Mouse (Mus musculus): ENCODE data around the gene Mrtfb. TPM values are rescaled to one million over a fixed set of nuclear protein-coding genes. Genes with fewer than 3 reads are reported as not detected.
"Not testable (repeated sequence)": the region's sequence is repeated elsewhere in the genome, so short reads cannot be mapped to it uniquely, and the experiment has no call there.

Gene Mrtfb
- polyA plus RNA-seq, 1 experiment, result 1.8 TPM

DNA sequence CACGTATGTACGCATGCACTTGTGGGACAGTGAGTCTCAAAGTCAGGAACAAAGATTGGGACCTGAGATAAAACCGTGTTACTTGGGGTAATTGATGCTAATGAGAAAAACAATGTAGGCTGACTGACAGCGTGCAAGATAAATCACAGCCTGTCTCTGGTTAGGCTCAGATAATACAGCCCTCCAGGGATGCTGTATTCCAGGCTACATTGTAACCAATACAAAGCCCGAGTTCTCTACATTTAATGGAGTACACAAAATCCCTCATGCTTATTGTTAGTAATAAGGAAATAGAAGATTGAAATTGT lies 1.2 kb downstream of the Mrtfb start:
- 58% methylated on average over 5 of the region's 5 CpGs for WGBS
- Histone ChIP-seq H3K27ac (ENCODE audit: control insufficient read depth, insufficient read depth, low read depth, low read length, poor library complexity) (no peak overlapping the region), H3K4me1 (ENCODE audit: control insufficient read depth, insufficient read depth, low read length) (peaks cover 2% of the 10 kb centered on the region; the same call in 1 of the 2 replicates), H3K4me3 (replicated peaks; ENCODE audit: control insufficient read depth, low read depth, low read length) (peak overlapping the region; percentile 26)
- TF ChIP-seq POLR2A (IDR thresholded peaks at IDR 0.05; ENCODE audit: borderline replicate concordance, control insufficient read depth, low read depth, low read length) (no peak), CTCF (IDR thresholded peaks at IDR 0.05; ENCODE audit: control insufficient read depth, insufficient read depth, low read length) (no peak)

- Histone ChIP-seq H3K4me1 (ENCODE audit: control insufficient read depth, insufficient read depth, low read length) (peaks cover 2% of the 10 kb centered on the region; the same call in 1 of the 2 replicates), H3K4me3 (replicated peaks; ENCODE audit: control insufficient read depth, low read depth, low read length) (no peak overlapping the region), H3K27ac (ENCODE audit: control insufficient read depth, insufficient read depth, low read depth, low read length, poor library complexity) (no peak overlapping the region)
- WGBS, result 80% methylated on average over 2 of the region's 2 CpGs
- TF ChIP-seq CTCF (IDR thresholded peaks at IDR 0.05; ENCODE audit: control insufficient read depth, insufficient read depth, low read length) (no peak), POLR2A (IDR thresholded peaks at IDR 0.05; ENCODE audit: borderline replicate concordance, control insufficient read depth, low read depth, low read length) (no peak)
Observed at GRCm38 (mm10) chr16:13259026-13259425, 2.7 kb downstream of the Mrtfb start.

DNA sequence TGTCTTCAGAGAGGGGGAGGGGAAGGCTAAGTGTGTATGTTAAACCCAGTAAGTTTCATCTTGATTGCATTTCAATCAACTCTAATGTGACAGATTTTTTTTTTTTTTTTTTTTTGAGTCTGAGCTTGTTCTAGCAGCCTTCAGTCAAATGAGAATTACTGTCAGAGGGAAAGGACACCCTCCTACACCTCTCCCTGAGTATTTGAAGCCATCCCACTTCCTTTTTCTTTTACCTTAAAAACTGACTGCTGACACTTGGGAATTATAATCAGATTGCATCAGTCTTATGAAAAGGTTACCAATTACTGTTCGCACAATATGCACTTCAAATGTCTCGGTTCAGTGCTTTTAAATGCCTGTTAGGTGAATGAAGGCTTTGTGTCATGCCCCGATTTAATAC lies 10.0 kb downstream of the Mrtfb start:
- 74% methylated on average over 3 of the region's 3 CpGs for WGBS
- no peak overlapping the region for H3K27ac ChIP-seq (ENCODE audit: control insufficient read depth, insufficient read depth, low read depth, low read length, poor library complexity)
- no peaks in the 10 kb centered on the region for H3K4me1 ChIP-seq (ENCODE audit: control insufficient read depth, insufficient read depth, low read length)

DNA sequence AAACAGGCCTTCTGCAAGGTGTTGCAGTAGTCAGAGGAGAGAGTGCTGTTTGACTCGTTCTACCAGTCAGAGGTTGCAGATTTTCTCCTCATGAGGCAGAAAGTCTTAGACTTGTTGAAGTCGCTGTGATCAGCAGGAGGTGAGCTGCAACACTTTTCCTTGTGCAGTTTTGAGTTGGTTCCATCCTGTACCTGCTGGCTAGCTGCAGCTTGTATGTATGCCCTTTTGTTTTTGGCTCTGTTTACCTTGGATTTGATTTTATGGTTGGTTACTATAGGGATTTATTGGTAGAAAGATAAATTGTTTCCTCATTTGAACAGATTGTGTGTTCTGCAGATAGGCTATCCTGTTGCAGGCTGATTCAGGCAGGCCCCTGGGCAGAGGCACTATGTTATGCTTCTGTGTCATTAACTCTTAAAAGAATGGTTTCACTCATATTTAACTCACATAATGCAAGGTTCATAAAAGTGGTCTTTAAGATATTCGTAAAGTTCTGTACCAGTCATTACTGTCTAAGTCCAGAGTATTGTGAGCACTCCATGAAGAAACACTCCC lies 11.1 kb downstream of the Mrtfb start:
- no peak overlapping the region for H3K4me3 ChIP-seq (replicated peaks; ENCODE audit: control insufficient read depth, low read depth, low read length)
- no peaks in the 10 kb centered on the region for H3K4me1 ChIP-seq (ENCODE audit: control insufficient read depth, insufficient read depth, low read length)
- H3K27ac ChIP-seq (ENCODE audit: control insufficient read depth, insufficient read depth, low read depth, low read length, poor library complexity), result no peak overlapping the region
- 76% methylated on average over 3 of the region's 3 CpGs for WGBS
- TF ChIP-seq POLR2A (IDR thresholded peaks at IDR 0.05; ENCODE audit: borderline replicate concordance, control insufficient read depth, low read depth, low read length) (no peak), CTCF (IDR thresholded peaks at IDR 0.05; ENCODE audit: control insufficient read depth, insufficient read depth, low read length) (no peak)

More for the DNA sequence above, 10.0 kb downstream of the Mrtfb start:
- TF ChIP-seq CTCF (IDR thresholded peaks at IDR 0.05; ENCODE audit: control insufficient read depth, insufficient read depth, low read length) (no peak), POLR2A (IDR thresholded peaks at IDR 0.05; ENCODE audit: borderline replicate concordance, control insufficient read depth, low read depth, low read length) (no peak)
- H3K4me3 ChIP-seq (replicated peaks; ENCODE audit: control insufficient read depth, low read depth, low read length), result no peak overlapping the region

DNA sequence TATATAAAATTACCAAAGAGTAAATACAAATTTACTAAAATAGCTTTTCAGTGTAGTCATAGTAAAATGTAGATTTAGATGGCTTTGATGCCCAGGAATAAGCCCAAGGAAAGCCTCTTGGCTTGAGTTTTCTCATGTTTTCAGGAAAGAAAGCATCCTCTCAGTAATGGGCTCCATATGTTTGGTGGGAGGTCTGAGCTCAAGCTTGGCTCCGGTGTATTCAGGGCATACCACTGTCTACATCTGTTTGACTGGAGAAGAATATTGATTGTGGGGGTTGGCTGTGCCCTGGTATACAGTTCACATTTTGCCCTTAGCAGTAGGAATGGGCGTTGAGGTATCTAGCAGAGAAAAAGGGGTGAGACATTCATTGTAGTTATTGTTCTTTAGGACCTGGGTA lies 13.1 kb downstream of the Mrtfb start:
- 91% methylated on average over 2 of the region's 2 CpGs for WGBS
- Histone ChIP-seq H3K4me1 (ENCODE audit: control insufficient read depth, insufficient read depth, low read length) (no peaks in the 10 kb centered on the region), H3K27ac (ENCODE audit: control insufficient read depth, insufficient read depth, low read depth, low read length, poor library complexity) (no peak overlapping the region), H3K4me3 (replicated peaks; ENCODE audit: control insufficient read depth, low read depth, low read length) (no peak overlapping the region)
- no peak for TF ChIP-seq POLR2A (IDR thresholded peaks at IDR 0.05; ENCODE audit: borderline replicate concordance, control insufficient read depth, low read depth, low read length)
- no peak for TF ChIP-seq CTCF (IDR thresholded peaks at IDR 0.05; ENCODE audit: control insufficient read depth, insufficient read depth, low read length)

- WGBS, result 73% methylated on average over 2 of the region's 2 CpGs
- no peaks in the 10 kb centered on the region for H3K4me1 ChIP-seq (ENCODE audit: control insufficient read depth, insufficient read depth, low read length)
- H3K4me3 ChIP-seq (replicated peaks; ENCODE audit: control insufficient read depth, low read depth, low read length), result no peak overlapping the region
- no peak overlapping the region for H3K27ac ChIP-seq (ENCODE audit: control insufficient read depth, insufficient read depth, low read depth, low read length, poor library complexity)
- TF ChIP-seq POLR2A (IDR thresholded peaks at IDR 0.05; ENCODE audit: borderline replicate concordance, control insufficient read depth, low read depth, low read length) (no peak), CTCF (IDR thresholded peaks at IDR 0.05; ENCODE audit: control insufficient read depth, insufficient read depth, low read length) (no peak)
Observed at GRCm38 (mm10) chr16:13276258-13276657, 20.0 kb downstream of the Mrtfb start.

DNA sequence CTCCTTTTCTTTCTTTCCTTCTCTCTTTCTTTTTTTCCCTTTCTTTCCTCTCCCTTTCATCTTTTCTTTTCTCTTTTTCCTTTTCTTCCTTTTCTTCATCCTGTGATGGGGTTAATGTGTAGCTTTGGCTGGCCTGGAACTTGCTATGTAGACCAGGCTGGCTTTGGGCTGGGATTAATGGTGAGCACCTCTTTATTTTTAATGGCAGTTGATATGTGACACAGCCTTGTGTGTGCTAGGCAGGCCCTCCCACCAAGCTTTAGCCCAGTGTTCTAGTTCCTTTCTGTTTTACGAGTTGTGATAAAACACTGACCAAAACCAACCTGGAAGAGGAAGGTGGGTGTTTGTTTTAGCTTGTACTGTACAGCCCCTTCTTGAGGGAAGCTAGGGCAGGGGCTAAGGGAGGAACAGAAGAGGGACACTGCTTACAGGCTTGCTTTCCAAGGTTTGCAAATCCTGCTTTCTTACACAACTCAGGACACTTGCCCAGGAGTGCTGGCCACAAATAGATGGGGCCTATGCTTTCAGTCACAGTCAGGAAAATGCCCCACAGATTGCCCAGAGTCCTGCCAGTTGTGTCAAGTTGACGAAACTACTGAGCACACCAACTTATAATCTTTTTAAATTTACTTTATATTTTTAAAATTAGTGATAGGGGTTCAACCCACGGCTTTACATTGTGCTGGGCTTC lies 20.6 kb downstream of the Mrtfb start:
- no peak overlapping the region for H3K27ac ChIP-seq (ENCODE audit: control insufficient read depth, insufficient read depth, low read depth, low read length, poor library complexity)
- TF ChIP-seq POLR2A (IDR thresholded peaks at IDR 0.05; ENCODE audit: borderline replicate concordance, control insufficient read depth, low read depth, low read length) (no peak), CTCF (IDR thresholded peaks at IDR 0.05; ENCODE audit: control insufficient read depth, insufficient read depth, low read length) (no peak)
- no peaks in the 10 kb centered on the region for H3K4me1 ChIP-seq (ENCODE audit: control insufficient read depth, insufficient read depth, low read length)
- no peak overlapping the region for H3K4me3 ChIP-seq (replicated peaks; ENCODE audit: control insufficient read depth, low read depth, low read length)
- WGBS, result 48% methylated on average over 3 of the region's 3 CpGs

GRCm38 (mm10) chr16:13286425-13286824 lies 30.1 kb downstream of the Mrtfb start:
- H3K4me3 ChIP-seq (replicated peaks; ENCODE audit: control insufficient read depth, low read depth, low read length); H3K4me1 ChIP-seq (ENCODE audit: control insufficient read depth, insufficient read depth, low read length); H3K27ac ChIP-seq (ENCODE audit: control insufficient read depth, insufficient read depth, low read depth, low read length, poor library complexity): not testable (repeated sequence)

DNA sequence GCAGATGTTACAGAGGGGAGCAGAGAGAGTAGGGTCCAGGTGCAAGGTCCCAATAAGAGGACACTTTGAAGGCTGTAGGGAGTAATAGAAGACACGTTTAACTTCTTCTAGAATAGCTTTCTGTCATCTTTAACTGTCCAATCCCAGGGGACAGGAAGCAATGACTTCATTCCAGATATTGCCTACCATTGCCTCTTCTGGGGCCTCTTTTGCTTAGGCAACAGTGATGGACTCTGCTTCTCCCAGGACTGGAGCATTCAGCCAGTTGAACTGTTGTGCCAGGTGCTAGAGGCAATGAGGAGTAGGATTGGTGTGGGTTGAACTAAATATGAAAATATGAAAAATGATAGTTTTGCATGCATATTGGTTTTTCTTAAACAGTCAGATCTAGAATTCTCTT lies 41.6 kb downstream of the Mrtfb start:
- WGBS, result 36% methylated on average over 1 of the region's 1 CpGs
- no peak for TF ChIP-seq POLR2A (IDR thresholded peaks at IDR 0.05; ENCODE audit: borderline replicate concordance, control insufficient read depth, low read depth, low read length)
- no peak for TF ChIP-seq CTCF (IDR thresholded peaks at IDR 0.05; ENCODE audit: control insufficient read depth, insufficient read depth, low read length)
- Histone ChIP-seq H3K4me1 (ENCODE audit: control insufficient read depth, insufficient read depth, low read length) (no peaks in the 10 kb centered on the region), H3K4me3 (replicated peaks; ENCODE audit: control insufficient read depth, low read depth, low read length) (no peak overlapping the region), H3K27ac (ENCODE audit: control insufficient read depth, insufficient read depth, low read depth, low read length, poor library complexity) (no peak overlapping the region)

Data from bone marrow, adult 2 months (tissue).